Mouse (Mus musculus) cerebellum, adult 11 months (tissue): ENCODE measurements at regions not wholly inside any gene's neighbourhood (a gene's known extent, or its start where the extent isn't known, plus 50 kb on each side); places are given as distances from the start of the nearest gene placed in this dataset.
A peak's percentile ranks its signal among the peaks of the same experiment; 100 is the strongest.
"Not testable (repeated sequence)": the region's sequence is repeated elsewhere in the genome, so short reads cannot be mapped to it uniquely, and the experiment has no call there.

Experiments
- DNase-seq: peaks from one replicate; pipeline ENCODE4 v3.0.0; 2022

GRCm38 (mm10) chr17:50407249-50407990 is 101.8 kb upstream of the Plcl2 start:
- peak; percentile 86 for DNase-seq

- DNase-seq, result peak; percentile 43
Measured at GRCm38 (mm10) chr17:50408581-50408980, 100.6 kb upstream of the Plcl2 start.

- no peak for DNase-seq
Measured at GRCm38 (mm10) chr17:50409271-50409670, 99.9 kb upstream of the Plcl2 start.

GRCm38 (mm10) chr17:50409895-50410294 is 99.3 kb upstream of the Plcl2 start:
- DNase-seq, result no peak

GRCm38 (mm10) chr17:50410296-50410695 is 98.9 kb upstream of the Plcl2 start:
- DNase-seq, result no peak

- DNase-seq, result no peak
Measured at GRCm38 (mm10) chr17:50412446-50412845, 96.8 kb upstream of the Plcl2 start.

- no peak for DNase-seq
Measured at GRCm38 (mm10) chr17:50413916-50414315, 95.3 kb upstream of the Plcl2 start.

GRCm38 (mm10) chr17:50415331-50416005 is 93.7 kb upstream of the Plcl2 start:
- DNase-seq, result no peak

- DNase-seq, result no peak
Measured at GRCm38 (mm10) chr17:50416119-50416518, 93.1 kb upstream of the Plcl2 start.

GRCm38 (mm10) chr17:50416538-50417113 is 92.6 kb upstream of the Plcl2 start:
- no peak for DNase-seq

- no peak for DNase-seq
Measured at GRCm38 (mm10) chr17:50418863-50419383, 90.3 kb upstream of the Plcl2 start.

- not testable (repeated sequence) for DNase-seq
Measured at GRCm38 (mm10) chr17:50419551-50419950, 89.7 kb upstream of the Plcl2 start.

- DNase-seq, result no peak
Measured at GRCm38 (mm10) chr17:50419966-50420365, 89.2 kb upstream of the Plcl2 start.

GRCm38 (mm10) chr17:50420690-50421089 is 88.5 kb upstream of the Plcl2 start:
- DNase-seq, result no peak

GRCm38 (mm10) chr17:50421476-50421875 is 87.7 kb upstream of the Plcl2 start:
- no peak for DNase-seq

- no peak for DNase-seq
Measured at GRCm38 (mm10) chr17:50425110-50425509, 84.1 kb upstream of the Plcl2 start.

- DNase-seq, result no peak
Measured at GRCm38 (mm10) chr17:50425531-50425930, 83.7 kb upstream of the Plcl2 start.

GRCm38 (mm10) chr17:50426146-50426545 is 83.1 kb upstream of the Plcl2 start:
- DNase-seq, result no peak

GRCm38 (mm10) chr17:50427331-50428003 is 81.7 kb upstream of the Plcl2 start:
- DNase-seq, result no peak

GRCm38 (mm10) chr17:50428004-50428560 is 81.1 kb upstream of the Plcl2 start:
- no peak for DNase-seq

GRCm38 (mm10) chr17:50432559-50432958 is 76.6 kb upstream of the Plcl2 start:
- DNase-seq, result no peak

- DNase-seq, result no peak
Measured at GRCm38 (mm10) chr17:50438960-50439359, 70.2 kb upstream of the Plcl2 start.

GRCm38 (mm10) chr17:50439365-50439764 is 69.8 kb upstream of the Plcl2 start:
- DNase-seq, result peak; percentile 35
